Mouse (Mus musculus) heart, adult 2 months (tissue): ENCODE results near the gene Rasef. TPM values are rescaled to one million over a fixed set of nuclear protein-coding genes. Genes with fewer than 3 reads are reported as not detected.
"Not testable (repeated sequence)": the region's sequence is repeated elsewhere in the genome, so short reads cannot be mapped to it uniquely, and the experiment has no call there.

Experiments used
- DNase-seq, 2 experiments: peaks; one replicate each; pipeline ENCODE4 v3.0.0; 2021
- H3K27ac ChIP-seq: fragments of 200-600 bp; 2 replicates; pipeline ENCODE4 v1.8.1; 2022
- H3K27me3 ChIP-seq: fragments of 200-500 bp; 2 replicates; pipeline ENCODE4 v1.6.1; 2012; ENCODE audit warnings: mild to moderate bottlenecking, low read length, inconsistent platforms, mixed read lengths; ENCODE audit not compliant: control insufficient read depth, insufficient read depth
- H3K36me3 ChIP-seq: fragments of 200-500 bp; 2 replicates; pipeline ENCODE4 v1.6.1; 2012; ENCODE audit warnings: low read length, inconsistent platforms; ENCODE audit not compliant: control insufficient read depth, insufficient read depth
- H3K4me1 ChIP-seq: fragments of 200-500 bp; 2 replicates; pipeline ENCODE4 v1.6.1; 2011; ENCODE audit warnings: low read length; ENCODE audit not compliant: control insufficient read depth, insufficient read depth
- H3K4me3 ChIP-seq: fragments of 200-600 bp; 2 replicates; pipeline ENCODE4 v1.8.1; 2022
- H3K79me2 ChIP-seq: fragments of 200-500 bp; replicated peaks from 2 replicates; pipeline ENCODE4 v1.6.1; 2012; ENCODE audit warnings: mild to moderate bottlenecking, inconsistent platforms, low read length, moderate library complexity, mixed read lengths; ENCODE audit not compliant: control insufficient read depth, insufficient read depth
- H3K9ac ChIP-seq: fragments of 200-500 bp; 2 replicates; pipeline ENCODE4 v1.6.1; 2012; ENCODE audit warnings: low read depth, mild to moderate bottlenecking, control low read depth, inconsistent platforms, low read length, mixed read lengths
- CTCF ChIP-seq: fragments of 200-600 bp; IDR thresholded peaks from 2 replicates; pipeline ENCODE4 v1.8.1; 2022; ENCODE audit warnings: antibody characterized with exemption, mild to moderate bottlenecking, moderate library complexity
- EP300 ChIP-seq: fragments of 200-500 bp; IDR thresholded peaks from 2 replicates; pipeline ENCODE4 v1.6.1; 2011; ENCODE audit warnings: low read depth, low read length, control low read depth; ENCODE audit not compliant: insufficient read depth
- POLR2A ChIP-seq: fragments of 200-500 bp; IDR thresholded peaks from 2 replicates; pipeline ENCODE4 v1.6.1; 2011; ENCODE audit warnings: mild to moderate bottlenecking, low read depth, low read length, control low read depth; ENCODE audit not compliant: insufficient read depth
- WGBS: fragments of 180-500 bp; shearing (Covaris S2); methylation state at CpG from one replicate; pipeline ENCODE4 v1.1.7; 2018; 5-methylcytosine and 5-hydroxymethylcytosine counted together
- intact Hi-C: fragments of 180-260 bp; cut with DNase I; formaldehyde crosslinking; loops from one replicate; pipeline ENCODE4 v1.15.1; 2025
- polyA plus RNA-seq: library from polyadenylated mRNA; depleted of rRNA; stranded (reverse); fragments of >200 nt; gene quantifications from 2 replicates; pipeline ENCODE4 v1.2.3, GENCODE M21; 2012; rRNA removed
- total RNA-seq, 2 experiments: library from RNA; stranded (reverse); gene quantifications; 2 replicates each; pipeline ENCODE4 v1.2.3; 2021

The Rasef gene
- total and polyA plus RNA-seq, 3 experiments: 0.51 to 0.77 (median 0.60) TPM

- no peaks in the 10 kb centered on the region for H3K36me3 ChIP-seq
- no peaks in the 10 kb centered on the region for H3K27me3 ChIP-seq
- H3K4me3 ChIP-seq: no peak overlapping the region
- H3K27ac ChIP-seq: no peak overlapping the region
- WGBS: 76% methylated on average over 5 of the region's 5 CpGs
- H3K4me1 ChIP-seq: no peaks in the 10 kb centered on the region
- no peaks in the 10 kb centered on the region for H3K79me2 ChIP-seq
- no peak for DNase-seq
- no peak for TF ChIP-seq POLR2A
- TF ChIP-seq CTCF: no peak
- TF ChIP-seq EP300: no peak
- intact Hi-C loops: no loop called here
- H3K9ac ChIP-seq: no peak overlapping the region
Measured at GRCm38 (mm10) chr4:73748219-73748618, 42.6 kb downstream of the Rasef start.

- TF ChIP-seq CTCF (no peak), POLR2A (no peak), EP300 (no peak)
- Histone ChIP-seq H3K4me1 (no peaks in the 10 kb centered on the region), H3K9ac (no peak overlapping the region), H3K27ac (no peak overlapping the region), H3K27me3 (no peaks in the 10 kb centered on the region), H3K36me3 (no peaks in the 10 kb centered on the region), H3K79me2 (no peaks in the 10 kb centered on the region), H3K4me3 (no peak overlapping the region)
- intact Hi-C loops: no loop called here
- no peak for DNase-seq
- WGBS: 81% methylated on average over 3 of the region's 3 CpGs
Measured at GRCm38 (mm10) chr4:73739439-73739838, 51.4 kb downstream of the Rasef start.

GRCm38 (mm10) chr4:73719819-73720218, 71.0 kb downstream of the Rasef start:
- intact Hi-C loops: no loop called here
- TF ChIP-seq POLR2A (no peak), EP300 (no peak), CTCF (no peak)
- H3K27me3 ChIP-seq: no peaks in the 10 kb centered on the region
- no peaks in the 10 kb centered on the region for H3K4me1 ChIP-seq
- H3K27ac ChIP-seq: no peak overlapping the region
- no peaks in the 10 kb centered on the region for H3K79me2 ChIP-seq
- no peak overlapping the region for H3K4me3 ChIP-seq
- H3K36me3 ChIP-seq: no peaks in the 10 kb centered on the region
- no peak for DNase-seq
- H3K9ac ChIP-seq: no peak overlapping the region

- H3K4me1 ChIP-seq: no peaks in the 10 kb centered on the region
- no peaks in the 10 kb centered on the region for H3K79me2 ChIP-seq
- H3K9ac ChIP-seq: no peak overlapping the region
- no peak overlapping the region for H3K27ac ChIP-seq
- 74% methylated on average over 1 of the region's 1 CpGs for WGBS
- TF ChIP-seq CTCF: no peak
- no peak for TF ChIP-seq EP300
- no peak for TF ChIP-seq POLR2A
- no peak for DNase-seq
- H3K27me3 ChIP-seq: no peaks in the 10 kb centered on the region
- H3K4me3 ChIP-seq: no peak overlapping the region
- no peaks in the 10 kb centered on the region for H3K36me3 ChIP-seq
- intact Hi-C loops: no loop called here
Measured at GRCm38 (mm10) chr4:73718761-73719160, 72.0 kb downstream of the Rasef start.

- H3K79me2 ChIP-seq, H3K27ac ChIP-seq, DNase-seq, intact Hi-C loops, H3K4me1 ChIP-seq, H3K36me3 ChIP-seq, H3K9ac ChIP-seq, H3K4me3 ChIP-seq, H3K27me3 ChIP-seq: not testable (repeated sequence)
- WGBS: 76% methylated on average over 2 of the region's 4 CpGs
Measured at GRCm38 (mm10) chr4:73683216-73683615, 107.6 kb downstream of the Rasef start, which contains the start of gene Gm428. Gm428 (plus strand) TSS chr4:73683516.

GRCm38 (mm10) chr4:73668054-73668453, 122.7 kb downstream of the Rasef start, which contains the start of gene Gm11239:
Gm11239 (plus strand) TSS chr4:73668354.
- H3K9ac ChIP-seq, H3K4me1 ChIP-seq, DNase-seq, H3K27ac ChIP-seq, H3K4me3 ChIP-seq, H3K36me3 ChIP-seq, H3K27me3 ChIP-seq, H3K79me2 ChIP-seq, intact Hi-C loops: not testable (repeated sequence)
- WGBS: no CpG with 5 or more reads among the region's 4 CpGs

Other genes starting within 250 kb of the Rasef start
- gene Gm11238, start 183.1 kb downstream of the Rasef start, total RNA-seq: not detected
- not detected in 2 replicates for gene Gm11238, start 183.1 kb downstream of the Rasef start, polyA plus RNA-seq
- not detected for gene Gm11237, start 168.0 kb downstream of the Rasef start, total RNA-seq
- 0.18 TPM in 1 of 2 replicates, not detected in the other for gene Gm11237, start 168.0 kb downstream of the Rasef start, polyA plus RNA-seq
- gene Gm11236, start 152.9 kb downstream of the Rasef start, total RNA-seq: not detected
- gene Gm11236, start 152.9 kb downstream of the Rasef start, polyA plus RNA-seq: 0.18 TPM in 1 of 2 replicates, not detected in the other
- gene Gm11239, start 122.6 kb downstream of the Rasef start, total RNA-seq: not detected
- gene Gm11239, start 122.6 kb downstream of the Rasef start, polyA plus RNA-seq: not detected in 2 replicates
- gene Gm428, start 107.5 kb downstream of the Rasef start, total RNA-seq: not detected
- not detected in 2 replicates for gene Gm428, start 107.5 kb downstream of the Rasef start, polyA plus RNA-seq
- gene Gm11758, start 85.3 kb upstream of the Rasef start, total RNA-seq: not detected
- gene Gm11758, start 85.3 kb upstream of the Rasef start, polyA plus RNA-seq: not detected in 2 replicates
- gene Gm11757, start 100.1 kb upstream of the Rasef start, total RNA-seq: not detected
- not detected in 2 replicates for gene Gm11757, start 100.1 kb upstream of the Rasef start, polyA plus RNA-seq
- not detected for gene Gm13871, start 115.0 kb upstream of the Rasef start, total RNA-seq
- not detected in 2 replicates for gene Gm13871, start 115.0 kb upstream of the Rasef start, polyA plus RNA-seq
- 1 to 10 TPM; 3.9 to 4.6 TPM for gene Gm11756, start 129.8 kb upstream of the Rasef start, total RNA-seq
- 2.7 and 4.0 TPM in 2 replicates for gene Gm11756, start 129.8 kb upstream of the Rasef start, polyA plus RNA-seq
- 10 to 100 TPM; 38.2 to 42.9 TPM for gene 2310002L09Rik, start 159.9 kb upstream of the Rasef start, total RNA-seq
- gene 2310002L09Rik, start 159.9 kb upstream of the Rasef start, polyA plus RNA-seq: 17.1 and 42.1 TPM in 2 replicates
- gene Frmd3, start 222.4 kb upstream of the Rasef start, total RNA-seq: under 1 TPM in 1 of 2 experiments, not detected in 1; 0.14 TPM
- 0.04 TPM in 1 of 2 replicates, not detected in the other for gene Frmd3, start 222.4 kb upstream of the Rasef start, polyA plus RNA-seq